Mouse (Mus musculus) liver, adult 2 months (tissue): Measurements from ENCODE around the gene Rnf121.

Source experiments
- CTCF ChIP-seq: fragments of 200-500 bp; IDR thresholded peaks from 2 replicates; pipeline ENCODE4 v1.5.1; 2011; ENCODE audit warnings: low read depth, low read length, control low read depth
- POLR2A ChIP-seq: fragments of 200-500 bp; IDR thresholded peaks from 2 replicates; pipeline ENCODE4 v1.6.1; 2011; ENCODE audit warnings: low read length, control low read depth; ENCODE audit not compliant: insufficient read depth; ENCODE audit errors: extremely low read depth

DNA sequence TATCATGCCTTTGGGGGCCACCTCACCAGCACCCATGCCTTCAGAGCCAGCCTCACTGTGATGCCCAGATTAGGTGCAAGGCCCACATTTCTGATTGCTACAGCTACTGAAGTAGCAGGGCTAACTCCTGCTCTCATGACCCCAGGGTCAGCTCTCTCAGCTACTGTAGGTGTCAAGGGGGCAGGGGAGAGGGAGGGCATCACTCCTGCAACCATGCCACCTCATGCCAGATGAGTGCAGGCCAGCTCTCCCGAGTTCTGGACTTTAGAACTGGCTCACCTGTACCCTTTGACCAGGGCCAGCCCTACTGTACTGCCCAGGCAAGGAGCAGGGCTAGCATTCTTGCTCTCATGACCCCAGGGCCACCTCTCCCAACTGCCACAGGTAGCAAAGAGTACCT lies 82.5 kb downstream of the Rnf121 start:
- TF ChIP-seq CTCF (no peak), POLR2A (no peak)
